Mouse (Mus musculus): Measurements from ENCODE around the gene Iffo1. TPM values are rescaled to one million over a fixed set of nuclear protein-coding genes. Genes with fewer than 3 reads are reported as not detected.
"Not testable (repeated sequence)": the region's sequence is repeated elsewhere in the genome, so short reads cannot be mapped to it uniquely, and the experiment has no call there.

Iffo1 gene
- polyA plus RNA-seq, 1 experiment from 2014 or later: 7.0 TPM

DNA sequence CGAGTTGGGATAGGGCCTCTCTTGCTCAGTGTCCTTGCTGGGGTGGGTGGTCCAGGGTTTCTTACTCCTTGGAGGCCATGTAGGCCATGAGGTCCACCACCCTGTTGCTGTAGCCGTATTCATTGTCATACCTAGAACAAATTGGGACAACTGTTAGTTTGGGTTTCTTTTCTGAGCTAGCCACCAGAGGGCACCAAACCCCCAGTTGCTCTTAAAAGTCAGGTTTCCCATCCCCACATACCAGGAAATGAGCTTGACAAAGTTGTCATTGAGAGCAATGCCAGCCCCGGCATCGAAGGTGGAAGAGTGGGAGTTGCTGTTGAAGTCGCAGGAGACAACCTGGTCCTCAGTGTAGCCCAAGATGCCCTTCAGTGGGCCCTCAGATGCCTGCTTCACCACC is 16.9 kb downstream of the Iffo1 start:
- Histone ChIP-seq H3K36me3 (ENCODE audit: control insufficient read depth, insufficient read depth, low read length) (peaks cover 52% of the 10 kb centered on the region), H3K4me1 (ENCODE audit: control insufficient read depth, insufficient read depth, low read length) (peaks cover 24% of the 10 kb centered on the region; the same call in 1 of the 2 replicates)
- H3K9ac ChIP-seq (ENCODE audit: low read depth, low read length); H3K27ac ChIP-seq (ENCODE audit: low read depth, low read length); ATAC-seq (ENCODE audit: low FRiP score, low TSS enrichment); H3K4me3 ChIP-seq (ENCODE audit: low read length); H3K9me3 ChIP-seq (ENCODE audit: control insufficient read depth, low read length); H3K4me2 ChIP-seq (replicated peaks; ENCODE audit: low read depth, low read length); H3K27me3 ChIP-seq (ENCODE audit: control insufficient read depth, insufficient read depth, low read length): not testable (repeated sequence)
- WGBS: 12% methylated on average over 3 of the region's 5 CpGs

DNA sequence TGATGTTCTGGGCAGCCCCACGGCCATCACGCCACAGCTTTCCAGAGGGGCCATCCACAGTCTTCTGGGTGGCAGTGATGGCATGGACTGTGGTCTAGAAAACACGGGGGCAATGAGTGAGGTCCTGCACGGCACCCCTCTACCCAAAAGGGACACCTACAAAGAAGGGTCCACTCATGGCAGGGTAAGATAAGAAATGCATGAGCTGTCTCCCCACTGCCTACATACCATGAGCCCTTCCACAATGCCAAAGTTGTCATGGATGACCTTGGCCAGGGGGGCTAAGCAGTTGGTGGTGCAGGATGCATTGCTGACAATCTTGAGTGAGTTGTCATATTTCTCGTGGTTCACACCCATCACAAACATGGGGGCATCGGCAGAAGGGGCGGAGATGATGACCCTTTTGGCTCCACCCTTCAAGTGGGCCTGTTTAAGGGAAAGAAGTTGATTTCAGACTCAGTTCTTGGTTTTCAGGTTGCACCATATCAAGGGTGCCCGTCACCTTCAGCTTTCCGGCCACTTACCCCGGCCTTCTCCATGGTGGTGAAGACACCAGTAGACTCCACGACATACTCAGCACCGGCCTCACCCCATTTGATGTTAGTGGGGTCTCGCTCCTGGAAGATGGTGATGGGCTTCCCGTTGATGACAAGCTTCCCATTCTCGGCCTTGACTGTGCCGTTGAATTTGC is 17.7 kb downstream of the Iffo1 start:
- not testable (repeated sequence) for H3K9ac ChIP-seq (ENCODE audit: low read depth, low read length); ATAC-seq (ENCODE audit: low FRiP score, low TSS enrichment); H3K27me3 ChIP-seq (ENCODE audit: control insufficient read depth, insufficient read depth, low read length); H3K27ac ChIP-seq (ENCODE audit: low read depth, low read length); H3K4me3 ChIP-seq (ENCODE audit: low read length); H3K9me3 ChIP-seq (ENCODE audit: control insufficient read depth, low read length)
- peak overlapping the region; percentile 12; the same call in 1 of the 2 replicates for H3K4me2 ChIP-seq (replicated peaks; ENCODE audit: low read depth, low read length)
- peaks cover 60% of the 10 kb centered on the region for H3K36me3 ChIP-seq (ENCODE audit: control insufficient read depth, insufficient read depth, low read length)
- peaks cover 24% of the 10 kb centered on the region for H3K4me1 ChIP-seq (ENCODE audit: control insufficient read depth, insufficient read depth, low read length)
- WGBS: 80% methylated on average over 10 of the region's 16 CpGs

DNA sequence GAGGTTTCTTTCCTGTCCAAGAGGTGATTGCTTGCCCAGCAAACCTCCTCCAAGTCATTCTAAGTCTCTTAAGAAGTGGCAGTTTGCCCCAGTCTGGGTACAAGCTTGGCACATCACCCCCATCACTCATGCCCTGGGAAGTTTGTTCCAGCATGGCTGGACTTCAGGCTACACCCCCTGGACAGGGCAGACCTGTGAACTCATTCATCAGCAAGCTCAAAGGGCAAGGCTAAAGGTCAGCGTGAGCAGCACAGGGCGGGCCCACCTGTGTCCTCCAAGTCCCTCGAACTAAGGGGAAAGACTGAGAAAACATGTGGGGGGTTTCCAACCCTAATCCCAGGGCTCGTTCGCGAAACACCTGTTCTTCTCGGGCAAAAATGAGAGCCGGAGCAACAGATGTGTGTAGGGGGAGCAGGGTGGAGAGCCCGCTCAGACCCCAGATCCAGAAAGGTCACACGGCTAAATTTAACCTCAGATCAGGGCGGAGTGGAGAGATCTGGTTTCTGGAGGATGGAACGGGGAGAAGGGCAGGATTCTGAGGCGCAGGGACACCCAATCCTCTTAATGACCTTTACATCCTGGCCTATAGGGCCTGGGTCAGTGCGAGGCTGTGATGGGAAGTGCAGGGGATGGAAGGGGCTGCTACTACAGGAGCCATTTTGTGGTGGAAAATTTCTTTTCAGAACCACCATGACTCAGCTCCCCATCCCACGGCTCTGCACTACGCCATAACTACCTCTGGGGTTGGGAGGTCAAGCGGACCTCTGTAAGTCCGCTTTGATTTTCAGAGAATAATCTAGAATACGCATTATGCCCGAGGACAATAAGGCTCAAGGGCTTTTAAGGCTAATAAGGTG is 19.0 kb downstream of the Iffo1 start:
- Histone ChIP-seq H3K27me3 (ENCODE audit: control insufficient read depth, insufficient read depth, low read length) (no peaks in the 10 kb centered on the region), H3K9me3 (ENCODE audit: control insufficient read depth, low read length) (no peaks in the 10 kb centered on the region), H3K27ac (ENCODE audit: low read depth, low read length) (peak overlapping the region; percentile 83; the same call in 1 of the 2 replicates), H3K9ac (ENCODE audit: low read depth, low read length) (peak overlapping the region; percentile 89), H3K4me3 (ENCODE audit: low read length) (peak overlapping the region; percentile 74), H3K4me1 (ENCODE audit: control insufficient read depth, insufficient read depth, low read length) (peaks cover 24% of the 10 kb centered on the region), H3K4me2 (replicated peaks; ENCODE audit: low read depth, low read length) (peak overlapping the region; percentile 54), H3K36me3 (ENCODE audit: control insufficient read depth, insufficient read depth, low read length) (peaks cover 65% of the 10 kb centered on the region)
- no peak for ATAC-seq (ENCODE audit: low FRiP score, low TSS enrichment)
- WGBS: 3% methylated on average over 20 of the region's 20 CpGs

DNA sequence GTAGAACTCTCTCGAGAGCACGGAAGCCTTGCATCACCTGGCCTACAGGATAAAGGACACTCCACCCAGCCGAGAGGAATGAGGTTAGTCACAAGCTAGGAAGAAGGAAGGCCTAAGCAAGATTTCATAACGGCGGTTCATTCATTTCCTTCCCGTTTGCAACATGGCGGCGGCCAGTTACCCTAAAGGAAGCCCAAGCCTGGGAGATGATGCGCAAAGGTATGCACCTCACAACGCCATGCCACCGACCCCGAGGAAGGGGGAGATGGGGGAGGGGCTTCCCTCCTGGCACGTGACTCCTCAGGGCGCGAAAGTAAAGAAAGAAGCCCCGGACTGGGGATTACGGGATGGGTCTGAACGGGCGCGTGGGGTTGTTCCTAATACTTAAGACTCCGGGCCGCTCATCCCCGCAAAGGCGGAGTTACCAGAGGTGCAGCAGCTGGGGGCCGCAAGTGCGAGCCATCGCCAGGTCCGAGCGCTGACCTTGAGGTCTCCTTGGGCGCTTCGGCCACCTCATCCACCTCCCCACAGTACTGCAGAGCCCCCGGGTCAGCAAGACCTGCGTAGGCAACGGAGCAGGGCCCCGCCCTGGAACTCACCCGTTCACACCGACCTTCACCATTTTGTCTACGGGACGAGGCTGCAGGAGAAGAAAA is 19.8 kb downstream of the Iffo1 start:
- no peaks in the 10 kb centered on the region for H3K27me3 ChIP-seq (ENCODE audit: control insufficient read depth, insufficient read depth, low read length)
- WGBS: under 1% methylated on average over 39 of the region's 39 CpGs
- H3K4me2 ChIP-seq (replicated peaks; ENCODE audit: low read depth, low read length): peak overlapping the region; percentile 54
- peaks cover 65% of the 10 kb centered on the region for H3K36me3 ChIP-seq (ENCODE audit: control insufficient read depth, insufficient read depth, low read length)
- H3K27ac ChIP-seq (ENCODE audit: low read depth, low read length): peak overlapping the region; percentile 83
- ATAC-seq (ENCODE audit: low FRiP score, low TSS enrichment): peak; percentile 18
- peak overlapping the region; percentile 74 for H3K4me3 ChIP-seq (ENCODE audit: low read length)
- no peaks in the 10 kb centered on the region for H3K9me3 ChIP-seq (ENCODE audit: control insufficient read depth, low read length)
- peaks cover 24% of the 10 kb centered on the region for H3K4me1 ChIP-seq (ENCODE audit: control insufficient read depth, insufficient read depth, low read length)
- H3K9ac ChIP-seq (ENCODE audit: low read depth, low read length): peak overlapping the region; percentile 89

DNA sequence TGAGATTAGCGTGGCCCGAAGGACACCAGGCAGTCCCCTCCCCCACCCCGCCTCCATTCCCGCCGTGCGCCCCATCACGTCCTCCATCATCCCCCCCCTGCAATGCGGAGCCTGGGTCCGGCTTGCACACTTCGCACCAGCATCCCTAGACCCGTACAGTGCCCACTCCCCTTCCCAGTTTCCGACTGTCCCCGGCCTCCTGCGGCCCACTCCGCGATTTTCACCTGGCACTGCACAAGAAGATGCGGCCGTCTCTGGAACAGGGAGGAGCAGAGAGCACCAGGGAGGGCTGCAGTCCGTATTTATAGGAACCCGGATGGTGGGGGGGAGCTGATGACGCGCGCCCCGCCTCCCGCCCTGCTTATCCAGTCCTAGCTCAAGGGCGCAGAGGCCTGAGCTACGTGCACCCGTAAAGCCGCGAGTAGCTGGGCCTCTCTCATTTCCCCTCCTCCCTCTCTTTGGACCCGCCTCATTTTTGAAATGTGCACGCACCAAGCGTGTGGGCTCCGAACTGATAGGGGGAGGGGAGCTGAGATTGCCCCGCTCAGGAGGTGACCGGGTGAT is 20.4 kb downstream of the Iffo1 start:
- Histone ChIP-seq H3K9me3 (ENCODE audit: control insufficient read depth, low read length) (no peaks in the 10 kb centered on the region), H3K9ac (ENCODE audit: low read depth, low read length) (peak overlapping the region; percentile 89), H3K27ac (ENCODE audit: low read depth, low read length) (peak overlapping the region; percentile 83), H3K4me3 (ENCODE audit: low read length) (peak overlapping the region; percentile 74), H3K4me1 (ENCODE audit: control insufficient read depth, insufficient read depth, low read length) (peaks cover 24% of the 10 kb centered on the region), H3K27me3 (ENCODE audit: control insufficient read depth, insufficient read depth, low read length) (no peaks in the 10 kb centered on the region), H3K4me2 (replicated peaks; ENCODE audit: low read depth, low read length) (peak overlapping the region; percentile 54), H3K36me3 (ENCODE audit: control insufficient read depth, insufficient read depth, low read length) (peaks cover 65% of the 10 kb centered on the region)
- ATAC-seq (ENCODE audit: low FRiP score, low TSS enrichment): peak; percentile 92
- WGBS: under 1% methylated on average over 32 of the region's 36 CpGs

DNA sequence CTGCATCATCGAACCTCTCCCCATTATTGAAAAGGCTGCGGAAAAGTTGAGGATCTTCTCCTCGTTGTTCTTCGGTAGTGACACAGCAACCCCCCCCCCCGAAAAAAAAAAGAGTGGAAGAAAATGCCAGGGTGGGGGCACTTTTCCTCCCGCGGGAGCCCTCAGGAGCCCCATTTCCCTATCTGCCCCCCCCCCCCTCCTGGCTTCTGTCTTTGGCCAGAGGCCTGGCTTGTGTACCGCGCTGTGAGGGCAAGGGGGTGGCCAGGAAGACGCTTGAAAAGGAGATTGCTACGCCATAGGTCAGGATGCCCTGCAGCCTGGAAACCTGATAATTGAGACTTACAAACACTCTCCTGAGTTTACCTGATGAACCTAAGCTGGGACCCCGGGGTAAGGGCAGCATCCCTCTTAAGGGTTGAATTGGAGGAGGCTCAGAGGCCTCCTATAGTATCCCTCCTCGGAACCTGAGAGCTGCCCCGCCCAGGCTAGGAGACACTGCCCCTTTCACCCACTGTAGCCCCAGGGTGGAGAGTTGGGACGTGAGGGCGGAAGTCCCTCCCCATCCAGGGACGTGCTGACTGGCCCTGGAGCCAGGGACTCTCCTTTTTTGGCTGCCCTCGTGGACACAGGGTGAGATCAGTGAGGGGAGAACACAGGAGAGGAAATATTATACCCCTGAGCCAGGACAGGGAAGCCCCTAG is 21.2 kb downstream of the Iffo1 start, which contains the start of gene Gapdh:
Gene Gapdh (minus strand): TSS at position 417 of the 701 bp plus-strand sequence.
- H3K4me3 ChIP-seq (ENCODE audit: low read length): peak within 1 kb of the TSS; percentile 74
- peak; percentile 67 for ATAC-seq (ENCODE audit: low FRiP score, low TSS enrichment)
- H3K4me1 ChIP-seq (ENCODE audit: control insufficient read depth, insufficient read depth, low read length): peaks cover 24% of the 10 kb centered on the region
- H3K27ac ChIP-seq (ENCODE audit: low read depth, low read length): peak within 1 kb of the TSS; percentile 83
- H3K4me2 ChIP-seq (replicated peaks; ENCODE audit: low read depth, low read length): peak within 1 kb of the TSS; percentile 54
- H3K27me3 ChIP-seq (ENCODE audit: control insufficient read depth, insufficient read depth, low read length): no peaks in the 10 kb centered on the region
- peak within 1 kb of the TSS; percentile 89 for H3K9ac ChIP-seq (ENCODE audit: low read depth, low read length)
- no peaks in the 10 kb centered on the region for H3K9me3 ChIP-seq (ENCODE audit: control insufficient read depth, low read length)
- 0% methylated on average over 18 of the region's 18 CpGs for WGBS
- peaks cover 65% of the 10 kb centered on the region for H3K36me3 ChIP-seq (ENCODE audit: control insufficient read depth, insufficient read depth, low read length)

DNA sequence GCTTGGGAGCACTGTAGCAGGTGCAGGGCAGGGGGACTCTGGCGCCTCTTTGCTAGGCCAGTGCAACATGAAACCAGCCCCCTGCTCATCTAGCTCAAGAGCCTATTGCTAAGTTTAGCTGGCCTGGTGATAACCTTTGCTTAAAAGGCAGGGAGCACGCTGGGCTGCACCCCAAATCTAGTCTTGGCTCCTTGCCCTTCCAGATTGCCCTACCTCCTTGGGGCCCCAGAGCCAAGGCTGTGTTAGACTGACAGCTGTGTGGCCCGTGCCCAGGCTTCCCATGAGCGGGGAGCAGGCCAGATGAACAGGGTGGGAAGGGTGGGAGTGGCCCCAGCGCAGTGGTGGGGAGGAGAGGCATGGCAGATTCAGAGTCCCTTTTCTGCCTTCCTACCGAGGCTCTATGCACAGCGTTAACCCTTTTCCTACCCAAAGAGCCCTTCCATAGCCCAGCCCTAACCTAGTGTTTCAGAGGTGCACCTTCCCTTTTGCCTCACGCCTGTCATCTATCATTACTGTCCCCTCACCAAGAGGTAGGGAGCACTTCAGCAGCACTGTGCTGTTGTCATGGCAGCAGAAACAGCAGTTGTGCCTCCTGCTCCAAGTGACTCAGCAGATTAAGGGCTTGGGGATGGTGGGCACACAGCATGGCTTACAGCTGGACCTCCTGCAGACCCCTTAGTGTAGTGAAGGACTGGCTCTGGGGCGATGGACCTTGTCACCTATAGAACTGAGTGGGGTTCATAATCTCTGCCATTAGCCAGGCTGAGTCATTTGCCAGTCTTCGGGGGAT is 22.0 kb downstream of the Iffo1 start:
- Histone ChIP-seq H3K36me3 (ENCODE audit: control insufficient read depth, insufficient read depth, low read length) (peaks cover 68% of the 10 kb centered on the region), H3K4me3 (ENCODE audit: low read length) (peak overlapping the region; percentile 74; the same call in 1 of the 2 replicates), H3K4me1 (ENCODE audit: control insufficient read depth, insufficient read depth, low read length) (peaks cover 24% of the 10 kb centered on the region), H3K27me3 (ENCODE audit: control insufficient read depth, insufficient read depth, low read length) (no peaks in the 10 kb centered on the region), H3K27ac (ENCODE audit: low read depth, low read length) (peak overlapping the region; percentile 79), H3K4me2 (replicated peaks; ENCODE audit: low read depth, low read length) (peak overlapping the region; percentile 54), H3K9me3 (ENCODE audit: control insufficient read depth, low read length) (no peaks in the 10 kb centered on the region), H3K9ac (ENCODE audit: low read depth, low read length) (peak overlapping the region; percentile 55; the same call in 1 of the 2 replicates)
- WGBS: 17% methylated on average over 10 of the region's 10 CpGs
- peak; percentile 4; the same call in 1 of the 2 replicates for ATAC-seq (ENCODE audit: low FRiP score, low TSS enrichment)

All from kidney, embryonic 14.5 days (tissue).